Mouse (Mus musculus): ENCODE measurements around the gene Clmn. TPM values are rescaled to one million over a fixed set of nuclear protein-coding genes. Genes with fewer than 3 reads are reported as not detected.

Gene Clmn
- under 1 TPM; 0.20 to 0.62 TPM for total RNA-seq (2023)

DNA sequence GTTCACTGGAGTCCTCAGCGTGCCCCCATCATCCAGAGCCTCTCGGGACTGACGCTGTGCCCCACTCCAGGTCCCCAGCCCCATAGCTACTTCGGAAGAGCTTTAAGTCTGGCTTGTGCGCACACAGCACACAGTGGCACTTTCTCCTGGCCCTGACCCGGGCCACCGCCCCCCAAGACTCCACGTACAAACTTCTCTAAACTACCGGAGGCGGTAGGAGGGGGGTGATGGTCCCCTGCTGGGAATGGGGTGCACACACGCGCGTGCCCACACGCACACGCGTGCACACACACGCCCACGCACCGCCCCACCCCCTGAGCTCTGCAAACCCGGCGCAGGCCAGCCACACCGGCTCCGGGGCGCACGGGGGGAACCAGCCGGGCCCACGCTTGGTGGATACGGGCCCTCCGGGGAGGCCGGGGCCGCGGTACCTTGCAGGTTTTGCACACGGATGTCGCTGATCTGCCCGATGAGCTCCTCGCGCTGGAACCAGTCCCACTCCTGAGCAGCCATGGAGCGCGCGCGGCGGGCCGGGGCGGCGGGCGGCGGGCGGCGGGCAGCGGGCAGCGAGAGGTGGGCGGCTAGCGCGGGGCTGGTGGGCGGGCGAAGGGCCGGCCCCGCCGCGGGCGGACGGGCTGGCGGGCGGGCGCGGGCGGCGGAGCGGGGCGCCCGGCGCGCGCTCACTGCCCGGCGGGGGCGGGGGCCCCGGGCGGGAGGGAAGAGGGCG, at the start of gene Clmn:
Gene Clmn (minus strand): TSS at position 638 of the 727 bp plus-strand sequence.

GRCm38 (mm10) chr12:104751814-104752765, 112.8 kb downstream of the Clmn start, which contains the start of gene Dicer1:
Gene Dicer1 (minus strand): TSS chr12:104751952.

Other genes starting within 250 kb of the Clmn start
- 10 to 100 TPM; 36.4 to 44.6 TPM for gene Dicer1, start 113.1 kb downstream of the Clmn start, total RNA-seq (2023)
- 10 to 100 TPM; 30.4 to 36.1 TPM for gene Syne3, start 144.7 kb upstream of the Clmn start, total RNA-seq (2023)
- 10 to 100 TPM; 30.2 to 34.2 TPM for gene Glrx5, start 167.6 kb upstream of the Clmn start, total RNA-seq (2023)